Mouse (Mus musculus) kidney, adult 18-20 months (tissue): ENCODE data around the gene Efna4.
A peak's percentile ranks its signal among the peaks of the same experiment; 100 is the strongest.

Experiments
- DNase-seq: peaks from one replicate; pipeline ENCODE4 v3.0.0; 2021

Gene Efna4

GRCm38 (mm10) chr3:89361675-89362074, 23.8 kb upstream of the Efna4 start, which contains the start of gene Dcst2:
Dcst2 (plus strand) TSS chr3:89361975.
- DNase-seq = no peak

DNA sequence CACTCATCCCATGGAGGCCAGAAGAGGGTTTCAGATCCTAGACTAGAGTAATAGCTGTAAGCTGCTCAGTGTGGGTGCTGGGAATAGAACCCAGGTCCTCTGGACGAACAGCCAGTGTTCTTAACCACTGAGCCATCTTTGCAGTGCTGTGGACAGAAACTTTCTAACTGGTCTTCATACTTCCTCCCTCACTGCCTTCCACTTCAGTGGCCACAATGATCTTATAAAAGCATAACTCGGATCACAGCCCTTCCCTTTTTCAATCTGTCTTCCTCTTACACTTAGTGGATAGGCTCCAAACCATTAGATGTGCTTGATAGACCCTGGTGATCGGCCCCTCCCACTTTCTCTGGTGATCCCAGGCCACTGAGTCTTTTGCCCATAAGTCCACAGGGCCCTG, 22.4 kb upstream of the Efna4 start:
- DNase-seq = no peak

GRCm38 (mm10) chr3:89359630-89360029, 21.8 kb upstream of the Efna4 start:
- DNase-seq = no peak

GRCm38 (mm10) chr3:89356029-89356428, 18.2 kb upstream of the Efna4 start:
- no peak for DNase-seq

DNA sequence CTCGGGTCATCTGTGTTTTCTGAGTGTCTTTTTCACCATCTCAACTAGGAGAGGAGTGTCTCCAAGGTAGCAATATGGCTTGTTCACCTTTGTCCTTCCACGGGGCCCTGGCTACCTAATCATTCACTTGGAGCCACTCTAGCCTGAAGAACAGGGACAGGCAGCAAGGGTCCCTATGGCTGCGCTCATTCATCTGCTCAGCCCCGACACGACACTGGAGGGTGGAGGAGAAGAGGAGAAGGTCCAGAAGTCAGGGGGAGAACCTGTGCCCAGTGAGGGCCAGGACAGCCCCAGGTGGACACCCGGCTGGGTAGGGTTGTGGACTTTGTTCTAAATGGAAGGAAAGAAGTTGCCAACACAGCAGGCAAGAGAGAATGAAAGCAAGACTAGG, 17.7 kb upstream of the Efna4 start:
- peak; percentile 51 for DNase-seq

DNA sequence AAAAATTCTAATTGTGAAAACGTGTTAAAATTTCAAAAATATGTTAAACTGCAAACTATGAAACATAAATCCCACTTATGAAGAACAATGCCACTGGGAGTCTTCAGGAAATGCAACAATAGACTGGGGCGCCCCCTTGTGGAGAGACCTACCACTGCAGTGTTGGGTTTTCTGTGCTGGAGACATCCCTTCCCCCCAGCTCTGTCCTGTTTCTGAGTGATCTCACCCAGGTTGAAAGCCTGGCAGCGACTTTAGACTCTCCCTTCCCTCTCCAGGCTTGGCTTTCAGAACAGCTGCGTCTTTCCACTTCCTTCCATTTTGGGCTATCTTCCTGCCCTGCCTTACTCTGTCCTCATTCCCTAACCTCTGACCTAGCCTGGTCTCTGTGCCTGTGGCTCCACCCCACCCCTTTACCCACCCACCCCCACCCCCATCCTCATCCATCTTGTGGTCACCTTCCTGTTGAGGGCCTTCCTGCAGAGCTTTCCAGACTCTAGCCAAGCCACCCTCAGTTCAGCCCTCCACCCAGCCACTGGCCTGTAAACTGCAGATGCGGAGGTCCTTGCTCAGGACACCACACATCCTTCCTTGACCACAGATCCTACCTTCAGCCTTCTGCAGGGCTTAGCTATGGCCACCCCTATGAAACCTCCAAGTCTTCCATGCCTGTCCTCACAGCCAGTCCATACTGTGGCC, 17.1 kb upstream of the Efna4 start:
- peak; percentile 91 for DNase-seq

DNA sequence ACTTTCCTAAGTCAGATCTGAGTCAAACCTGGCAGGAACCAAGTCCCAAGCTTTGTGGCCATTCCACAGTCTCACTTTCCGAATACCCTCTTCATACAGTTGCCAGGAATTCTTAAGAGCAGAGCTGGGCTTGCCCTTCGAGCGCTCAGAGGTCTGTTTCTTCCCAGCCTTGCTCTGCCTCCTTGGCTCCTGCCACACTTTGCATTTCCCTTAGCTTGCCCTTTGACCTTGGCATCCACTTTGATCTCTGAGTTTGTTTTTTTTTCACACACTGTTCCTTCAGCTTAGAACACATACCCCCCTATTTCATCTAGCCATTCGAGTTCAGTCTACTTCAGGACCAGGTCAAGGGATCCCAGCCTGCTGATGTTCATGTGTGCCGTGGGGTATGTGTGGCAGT, 13.4 kb upstream of the Efna4 start:
- DNase-seq = peak; percentile 40

DNA sequence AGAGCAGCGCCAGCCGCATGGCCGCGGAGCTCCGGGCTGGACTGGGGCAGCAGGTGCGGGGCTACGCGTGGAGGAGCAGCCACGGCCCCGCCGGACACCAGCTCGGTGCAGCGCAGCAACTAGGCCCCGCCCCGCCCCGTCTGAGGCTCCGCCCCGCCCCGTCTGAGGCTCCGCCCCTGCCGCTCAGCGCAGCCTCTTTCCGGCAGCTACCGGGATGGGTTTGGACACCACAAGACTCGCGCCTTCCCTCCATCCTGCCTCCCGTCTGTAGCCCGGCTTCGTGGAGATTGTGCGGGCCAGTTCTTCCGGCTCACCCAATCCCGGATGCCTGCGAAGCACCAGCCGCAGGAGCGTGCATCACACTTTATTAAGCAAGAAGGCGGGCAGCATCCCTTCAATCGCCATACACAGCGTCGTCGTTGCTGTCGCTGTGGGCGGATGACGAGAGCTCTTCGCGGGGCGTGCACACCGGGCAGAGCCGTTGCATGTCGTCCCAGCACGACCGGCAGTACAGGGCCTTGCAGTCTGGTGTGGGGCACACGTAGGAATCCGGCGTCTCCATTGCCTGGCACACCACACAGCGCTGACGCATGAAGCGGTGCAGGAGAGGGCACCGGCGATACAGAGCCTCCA, 12.2 kb upstream of the Efna4 start, which contains the start of gene Adam15:
TSS of gene Adam15 (minus strand) at position 128 of the 633 bp plus-strand sequence.
- DNase-seq = peak; percentile 94

DNA sequence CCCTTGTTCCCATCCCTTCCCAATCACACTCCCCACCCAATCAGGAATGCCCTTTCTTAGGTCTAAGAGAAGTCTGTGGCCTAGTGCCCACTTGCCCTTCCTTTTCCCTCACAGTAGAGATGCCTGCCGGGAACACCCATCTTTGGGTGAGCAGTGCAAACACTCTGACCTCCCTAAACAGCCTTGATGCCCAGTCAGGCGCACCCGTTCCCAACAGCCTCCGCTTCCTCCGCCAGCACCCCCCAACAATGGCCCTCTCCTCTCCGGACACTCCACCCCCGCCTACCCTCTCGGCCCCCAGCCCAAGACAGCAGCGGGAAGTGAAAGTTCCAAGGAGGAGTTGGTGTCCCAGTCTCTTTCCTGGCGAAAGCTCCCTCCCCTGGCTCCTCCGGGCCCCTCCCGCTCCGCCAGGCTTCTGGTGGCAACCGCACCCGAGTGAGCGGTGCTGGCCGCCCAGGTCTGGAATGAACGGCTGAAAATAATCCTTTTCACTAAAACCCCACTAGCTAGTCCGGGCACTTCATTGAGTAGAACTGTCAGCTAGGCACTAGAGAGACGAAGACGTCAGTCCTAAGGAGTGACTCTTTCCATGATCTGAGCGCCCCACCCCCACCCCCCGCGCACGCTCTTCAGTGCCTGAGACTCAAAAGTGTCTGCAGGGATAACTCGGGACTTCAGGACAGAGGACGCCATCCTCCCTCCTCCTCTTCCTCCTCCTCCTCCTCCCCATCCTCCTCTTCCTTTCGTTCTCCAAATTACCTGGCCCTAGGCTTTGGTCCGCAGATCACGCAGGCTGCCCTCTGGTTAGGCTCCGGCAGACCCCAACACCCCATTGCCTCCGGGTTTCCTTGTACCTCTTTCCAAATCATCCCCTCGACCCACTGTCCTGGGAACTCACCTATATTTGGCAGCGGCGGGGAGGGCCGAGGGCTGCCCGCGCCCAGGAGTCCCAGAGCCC, 11.4 kb upstream of the Efna4 start:
- DNase-seq = peak; percentile 65

DNA sequence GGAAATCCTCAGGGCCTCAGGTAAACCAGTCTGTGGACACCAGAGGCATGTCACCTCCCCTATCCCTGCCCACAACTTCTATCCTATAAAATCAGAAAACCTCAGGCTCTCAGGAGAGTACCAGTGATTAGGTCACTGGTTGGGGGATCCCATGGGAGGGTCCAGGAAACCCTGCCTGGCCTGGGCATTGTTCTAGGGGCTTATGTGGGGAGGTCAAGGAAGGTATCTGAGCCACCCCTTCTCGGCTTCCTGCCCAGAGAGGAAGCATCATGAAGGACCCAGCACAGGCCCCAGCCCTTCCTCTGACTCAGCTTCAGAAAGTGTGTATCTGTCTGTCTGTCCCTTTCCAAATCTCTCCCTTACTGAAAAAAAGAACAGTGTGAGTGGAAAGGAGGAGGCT, 10.1 kb upstream of the Efna4 start:
- no peak for DNase-seq

DNA sequence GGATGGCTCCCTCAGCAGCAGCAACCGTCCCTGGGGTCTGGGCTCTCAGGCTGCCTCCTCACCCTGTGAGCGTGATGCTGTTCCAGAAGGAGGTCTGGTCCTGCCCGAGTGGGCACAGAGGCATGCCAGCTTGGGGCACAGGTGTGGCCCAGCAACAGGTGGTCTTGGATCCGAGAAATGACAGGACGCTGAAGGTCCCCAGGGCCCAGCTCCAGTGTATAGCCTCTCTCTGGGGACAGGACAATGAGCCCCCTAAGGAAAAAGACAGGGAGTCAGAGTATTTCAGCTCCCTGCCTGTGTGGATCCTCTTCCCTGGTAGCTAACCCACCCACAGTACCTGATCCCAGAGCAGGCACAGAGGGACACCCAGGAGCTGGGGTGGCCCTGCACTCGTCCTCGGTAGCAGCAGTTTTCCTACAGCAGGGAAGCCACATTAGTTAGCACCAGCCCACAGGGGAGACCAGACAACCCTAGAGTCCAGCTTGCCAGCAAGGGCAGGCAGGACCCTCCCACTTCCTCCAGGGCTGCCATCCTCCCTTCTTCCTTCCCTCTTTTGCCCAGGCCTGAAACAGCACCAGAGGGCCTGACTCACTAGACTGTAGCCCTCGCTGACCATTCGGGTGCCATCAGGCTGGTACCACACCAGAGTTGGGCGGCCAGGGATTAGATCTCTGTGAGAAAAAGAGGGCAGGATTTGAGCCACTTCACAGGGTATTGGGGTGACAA, 9.2 kb upstream of the Efna4 start:
- DNase-seq = no peak

DNA sequence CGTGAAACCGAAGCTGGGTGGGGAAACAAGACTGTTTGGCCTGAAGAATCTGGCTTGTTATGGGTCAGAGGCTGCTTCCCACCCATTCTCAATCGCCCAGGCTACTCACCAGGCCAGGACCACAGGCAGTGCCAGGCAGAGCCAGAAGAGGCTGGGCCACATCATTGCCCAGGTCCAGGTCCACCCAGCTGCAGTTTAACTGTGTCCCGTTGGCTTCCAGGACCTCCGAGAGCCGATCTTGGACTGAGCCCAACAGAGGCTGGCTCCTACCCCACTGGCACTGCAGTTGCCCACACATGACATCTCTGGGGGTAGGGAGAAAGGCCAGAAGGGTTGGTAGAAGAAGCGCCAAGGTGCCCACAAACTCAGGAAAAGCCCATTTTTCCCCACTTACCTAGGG, 5.5 kb upstream of the Efna4 start:
- DNase-seq = peak; percentile 41

GRCm38 (mm10) chr3:89341794-89342193, 4.0 kb upstream of the Efna4 start:
- DNase-seq = no peak

DNA sequence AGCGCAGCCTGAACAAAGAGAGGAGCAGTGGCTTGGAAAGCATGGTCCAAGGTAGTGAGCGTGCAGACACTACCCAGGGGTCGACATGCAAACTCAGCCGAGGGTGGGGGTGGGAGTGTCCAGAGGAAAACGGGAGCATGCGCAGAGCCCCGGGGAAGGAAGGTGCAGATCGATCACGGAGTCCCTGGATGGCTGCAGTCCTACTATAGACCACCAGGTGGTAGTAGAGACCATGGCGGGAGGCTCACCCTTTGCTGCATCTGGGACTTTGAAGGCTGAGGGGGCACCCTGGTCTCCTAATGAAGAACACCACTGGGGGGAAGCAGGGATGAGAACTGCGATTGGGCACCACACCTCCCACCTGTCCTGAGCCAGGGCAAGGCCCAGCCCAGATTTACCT, 2.6 kb upstream of the Efna4 start:
- DNase-seq = peak; percentile 77

GRCm38 (mm10) chr3:89339416-89339815, 1.6 kb upstream of the Efna4 start:
- peak; percentile 84 for DNase-seq

DNA sequence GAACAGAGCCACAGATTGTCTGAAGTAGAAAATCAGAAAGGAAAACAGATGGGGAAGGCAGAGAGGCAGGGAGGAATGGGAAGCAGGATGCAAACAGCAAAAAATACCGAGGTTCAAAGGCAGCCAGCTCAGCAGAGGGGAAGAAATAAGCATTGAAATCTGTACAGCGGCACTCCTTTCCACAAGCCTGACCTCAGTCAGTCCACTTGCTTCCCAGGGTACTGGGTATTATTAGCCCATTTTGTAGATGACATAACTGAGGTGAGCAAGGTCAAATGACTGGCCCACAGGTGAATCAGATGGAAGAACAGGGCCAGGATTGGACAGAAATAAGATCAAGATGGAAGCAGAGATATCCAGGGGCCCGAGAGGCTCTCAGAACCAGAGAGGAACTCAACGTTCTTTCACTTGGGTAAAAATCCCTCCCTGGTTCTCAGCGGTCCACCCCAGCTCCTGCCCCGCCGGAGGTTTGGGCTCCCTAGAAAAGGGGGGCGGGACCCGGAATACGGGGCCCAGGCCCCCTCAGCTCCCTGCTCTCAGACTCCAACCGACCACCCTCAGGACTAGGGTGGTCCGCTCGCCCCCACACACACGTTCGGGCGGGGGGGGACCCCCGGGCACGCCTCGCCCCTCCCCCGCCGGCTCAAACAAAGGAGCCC, 637 bp downstream of the Efna4 start:
- DNase-seq = no peak

- no peak for DNase-seq
These were observed 1.3 kb downstream of the Efna4 start for GRCm38 (mm10) chr3:89336529-89336928.

DNA sequence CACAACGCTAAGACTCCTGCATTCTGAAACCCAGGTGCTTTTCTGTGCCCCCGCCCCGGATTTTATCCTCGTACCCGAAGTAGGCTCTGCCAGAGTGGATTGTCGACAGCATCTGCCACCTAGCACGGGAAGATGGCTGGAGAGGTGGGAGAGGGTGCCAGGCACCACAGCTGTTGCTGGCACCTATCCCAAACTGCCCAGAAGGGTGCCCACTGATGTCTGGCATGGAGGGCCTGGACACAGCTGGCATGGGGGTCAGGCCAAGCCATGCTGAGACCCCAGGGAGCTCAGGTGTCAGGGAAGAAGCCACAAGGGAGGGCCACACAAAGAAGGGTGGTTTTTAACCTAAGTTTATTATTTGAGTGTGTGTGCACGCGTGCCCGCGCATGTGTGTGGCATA, 4.8 kb downstream of the Efna4 start:
- DNase-seq = no peak

DNA sequence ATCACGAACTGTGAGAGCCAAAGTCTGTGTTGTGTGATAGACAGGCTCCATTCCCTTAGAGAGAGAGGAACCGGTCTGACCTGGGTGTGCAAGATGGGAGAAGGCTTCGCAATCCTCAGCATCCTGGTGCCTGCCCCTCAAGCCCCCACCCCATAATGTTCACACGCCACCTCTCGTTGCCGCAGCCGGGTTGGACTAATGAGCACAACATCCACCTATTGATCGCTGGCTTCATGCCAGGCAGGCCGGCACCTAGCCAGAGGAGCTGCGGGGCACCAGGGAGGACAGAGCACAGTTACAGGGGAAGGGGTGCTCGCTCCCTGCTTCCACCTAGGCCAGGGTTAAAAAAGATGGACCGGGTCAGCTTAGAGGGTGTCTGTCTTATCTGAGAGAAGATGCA, 5.4 kb downstream of the Efna4 start:
- DNase-seq = no peak

- no peak for DNase-seq
These were observed 5.8 kb downstream of the Efna4 start for GRCm38 (mm10) chr3:89332013-89332412.

GRCm38 (mm10) chr3:89331561-89331960, 6.3 kb downstream of the Efna4 start:
- no peak for DNase-seq

- no peak for DNase-seq
These were observed 6.9 kb downstream of the Efna4 start for GRCm38 (mm10) chr3:89330948-89331347.
